ENCODE assay signal across 31 mouse cellular contexts in genomic region chr15:80781218-80781806, GRCm38 (mm10).
"Had no signal": no experiment of that assay in that cellular context is flagged by ENCODE, and none has a peak within 500 bp of the region (broad histone marks: within the 10 kb centered on the region; RNA-seq: fewer than 3 reads in every experiment).

No protein-coding gene starts in this region.

- H3K4me3 ChIP-seq: limb, embryonic 10.5 days; limb, embryonic 12.5 days; limb, embryonic 13.5 days; limb, embryonic 15.5 days; liver, embryonic 12.5 days; liver, embryonic 13.5 days; liver, embryonic 15.5 days; lung, embryonic 15.5 days; megakaryocyte, embryonic 14.5 days; midbrain, embryonic 10.5 days; midbrain, embryonic 12.5 days; midbrain, embryonic 13.5 days; midbrain, embryonic 15.5 days; myocyte had no signal

- H3K4me2 ChIP-seq: limb, embryonic 12.5 days; limb, embryonic 13.5 days; limb, embryonic 15.5 days; liver, embryonic 11.5 days; liver, embryonic 12.5 days; liver, embryonic 13.5 days; liver, embryonic 15.5 days; lung, embryonic 14.5 days; lung, embryonic 15.5 days; midbrain, embryonic 11.5 days; midbrain, embryonic 12.5 days; midbrain, embryonic 13.5 days; midbrain, embryonic 15.5 days had no signal

- H3K9me3 ChIP-seq: limb, embryonic 10.5 days; limb, embryonic 12.5 days; limb, embryonic 13.5 days; limb, embryonic 15.5 days; liver, embryonic 12.5 days; liver, embryonic 13.5 days; liver, embryonic 15.5 days; lung, embryonic 15.5 days; megakaryocyte, embryonic 14.5 days; midbrain, embryonic 10.5 days; midbrain, embryonic 12.5 days; midbrain, embryonic 13.5 days; midbrain, embryonic 15.5 days had no signal

- H3K4me1 ChIP-seq: midbrain, embryonic 13.5 days; midbrain, embryonic 15.5 days had no signal

- DNase-seq: left cerebral cortex, postnatal 4 days; liver; liver, embryonic 13.5 days; liver, postnatal 0 days; lung, adult 18-20 months; lung, adult 2 months; lung, embryonic 14.5 days; lung, postnatal 10 days; lung, postnatal 14 days; lung, postnatal 36 days; lung, postnatal 4 days; midbrain, embryonic 14.5 days had no signal

- H3K27ac ChIP-seq: limb, embryonic 10.5 days; limb, embryonic 12.5 days; limb, embryonic 13.5 days; limb, embryonic 15.5 days; liver, embryonic 12.5 days; liver, embryonic 13.5 days; liver, embryonic 14.5 days; liver, embryonic 15.5 days; lung, embryonic 15.5 days; macrophage; midbrain, embryonic 10.5 days; midbrain, embryonic 12.5 days; midbrain, embryonic 13.5 days; midbrain, embryonic 15.5 days had no signal

- H3K27me3 ChIP-seq: limb, embryonic 12.5 days; limb, embryonic 13.5 days; limb, embryonic 15.5 days; liver, embryonic 12.5 days; liver, embryonic 13.5 days; liver, embryonic 15.5 days; lung, embryonic 15.5 days; megakaryocyte, embryonic 14.5 days; midbrain, embryonic 12.5 days; midbrain, embryonic 13.5 days; midbrain, embryonic 15.5 days had no signal

- H3K36me3 ChIP-seq: limb, embryonic 10.5 days; limb, embryonic 12.5 days; limb, embryonic 13.5 days; limb, embryonic 15.5 days; liver, embryonic 12.5 days; liver, embryonic 13.5 days; liver, embryonic 15.5 days; lung, embryonic 15.5 days; midbrain, embryonic 10.5 days; midbrain, embryonic 12.5 days; midbrain, embryonic 13.5 days; midbrain, embryonic 15.5 days had no signal

- ATAC-seq: liver, embryonic 12.5 days; liver, postnatal 0 days; lung, postnatal 0 days; midbrain, embryonic 13.5 days; midbrain, embryonic 15.5 days; midbrain, embryonic 16.5 days had no signal

- H3K9ac ChIP-seq: limb, embryonic 12.5 days; limb, embryonic 13.5 days; limb, embryonic 15.5 days; liver, embryonic 12.5 days; liver, embryonic 13.5 days; liver, embryonic 14.5 days; liver, embryonic 15.5 days; liver, postnatal 0 days; lung, embryonic 14.5 days; lung, embryonic 15.5 days; midbrain, embryonic 12.5 days; midbrain, embryonic 13.5 days; midbrain, embryonic 15.5 days had no signal
